Mouse (Mus musculus) kidney, adult 2 months (tissue): ENCODE measurements around the gene Srd5a1.

ENCODE experiments used
- CTCF ChIP-seq: fragments of 200-500 bp; conservative IDR thresholded peaks from 2 replicates; pipeline ENCODE4 v1.5.1; 2011; ENCODE audit warnings: low read depth, mild to moderate bottlenecking, control low read depth, low read length, moderate library complexity, mixed read lengths; ENCODE audit not compliant: insufficient read depth, insufficient read length
- POLR2A ChIP-seq: fragments of 200-500 bp; IDR thresholded peaks from one replicate; pipeline ENCODE4 v1.6.1; 2011; ENCODE audit warnings: low read depth, low read length, control low read depth

- no peak for TF ChIP-seq CTCF
- no peak for TF ChIP-seq POLR2A
Measured at GRCm38 (mm10) chr13:69641017-69641416, 29.8 kb upstream of the Srd5a1 start.
